Mouse (Mus musculus) kidney, embryonic 14.5 days (tissue): ENCODE results near the gene Tollip. TPM values are rescaled to one million over a fixed set of nuclear protein-coding genes. Genes with fewer than 3 reads are reported as not detected.
A peak's percentile ranks its signal among the peaks of the same experiment; 100 is the strongest.

Experiments used
- ATAC-seq: fragments of 200-750 bp; cut with Nextera tagmentation; 2 replicates; pipeline ENCODE4 v1.8.0; 2017; ENCODE audit warnings: moderate number of reproducible peaks, mild to moderate bottlenecking, moderate TSS enrichment, moderate library complexity; ENCODE audit not compliant: low FRiP score, low TSS enrichment
- H3K27ac ChIP-seq: fragments of 300-500 bp; sonication (generic); 2 replicates; pipeline ENCODE4 v1.5.1; 2014; ENCODE audit warnings: low read depth, mild to moderate bottlenecking, low read length, moderate library complexity, mixed read lengths
- H3K27me3 ChIP-seq: fragments of 300-500 bp; sonication (generic); 2 replicates; pipeline ENCODE4 v1.6.1; 2014; ENCODE audit warnings: mild to moderate bottlenecking, low read length; ENCODE audit not compliant: control insufficient read depth, insufficient read depth
- H3K36me3 ChIP-seq: fragments of 300-500 bp; sonication (generic); 2 replicates; pipeline ENCODE4 v1.6.1; 2014; ENCODE audit warnings: low read length, mixed read lengths; ENCODE audit not compliant: control insufficient read depth, insufficient read depth
- H3K4me1 ChIP-seq: fragments of 300-500 bp; sonication (generic); 2 replicates; pipeline ENCODE4 v1.6.1; 2014; ENCODE audit warnings: low read length, mixed read lengths; ENCODE audit not compliant: control insufficient read depth, insufficient read depth
- H3K4me2 ChIP-seq: fragments of 300-500 bp; sonication (generic); replicated peaks from 2 replicates; pipeline ENCODE4 v1.6.1; 2014; ENCODE audit warnings: low read depth, mild to moderate bottlenecking, low read length
- H3K4me3 ChIP-seq: fragments of 300-500 bp; sonication (generic); 2 replicates; pipeline ENCODE4 v1.5.1; 2014; ENCODE audit warnings: mild to moderate bottlenecking, low read length
- H3K9ac ChIP-seq: fragments of 300-500 bp; sonication (generic); 2 replicates; pipeline ENCODE4 v1.6.1; 2014; ENCODE audit warnings: low read depth, mild to moderate bottlenecking, low read length, moderate library complexity
- H3K9me3 ChIP-seq: fragments of 300-500 bp; sonication (generic); 2 replicates; pipeline ENCODE4 v1.6.1; 2016; ENCODE audit warnings: low read length; ENCODE audit not compliant: control insufficient read depth
- WGBS: fragments of 180-500 bp; shearing (Covaris S2); extraction: QIAGEN DNeasy Blood & Tissue Kit; methylation state at CpG from one replicate; pipeline ENCODE4 v1.1.7; 2014; 5-methylcytosine and 5-hydroxymethylcytosine counted together
- polyA plus RNA-seq: library from polyadenylated mRNA; unstranded; fragments of >200 nt; fragmentation: Nextera tagmentation; extraction: Ambion mirVana; gene quantifications from 2 replicates; pipeline ENCODE4 v1.2.1, GENCODE M21; 2014

Tollip gene
- polyA plus RNA-seq, 1 experiment from 2014 or later: 45.8 TPM

GRCm38 (mm10) chr7:141861046-141861445, 57.3 kb downstream of the Tollip start:
- ATAC-seq: no peak
- WGBS: 76% methylated on average over 4 of the region's 4 CpGs
- Histone ChIP-seq H3K27me3 (no peaks in the 10 kb centered on the region), H3K27ac (no peak overlapping the region), H3K36me3 (no peaks in the 10 kb centered on the region), H3K4me3 (no peak overlapping the region), H3K4me1 (no peaks in the 10 kb centered on the region), H3K9ac (no peak overlapping the region), H3K9me3 (no peaks in the 10 kb centered on the region), H3K4me2 (no peak overlapping the region)

- no peak for ATAC-seq
- no peak overlapping the region for H3K9ac ChIP-seq
Observed at GRCm38 (mm10) chr7:141840354-141840753, 78.0 kb downstream of the Tollip start.

GRCm38 (mm10) chr7:141838779-141839178, 79.5 kb downstream of the Tollip start, which contains the start of gene Muc5b:
Gene Muc5b (plus strand): TSS chr7:141839070.
- no peak within 1 kb of the TSS for H3K9ac ChIP-seq
- 64% methylated on average over 5 of the region's 5 CpGs for WGBS
- ATAC-seq: no peak
- no peak within 1 kb of the TSS for H3K4me2 ChIP-seq
- no peak within 1 kb of the TSS for H3K27ac ChIP-seq
- H3K4me1 ChIP-seq: no peaks in the 10 kb centered on the region
- no peak within 1 kb of the TSS for H3K4me3 ChIP-seq
- H3K27me3 ChIP-seq: no peaks in the 10 kb centered on the region
- H3K9me3 ChIP-seq: no peaks in the 10 kb centered on the region
- H3K36me3 ChIP-seq: no peaks in the 10 kb centered on the region

More at GRCm38 (mm10) chr7:141840354-141840753, 78.0 kb downstream of the Tollip start:
- H3K27me3 ChIP-seq: no peaks in the 10 kb centered on the region
- H3K4me3 ChIP-seq: no peak overlapping the region
- H3K27ac ChIP-seq: no peak overlapping the region
- H3K4me1 ChIP-seq: no peaks in the 10 kb centered on the region
- no peaks in the 10 kb centered on the region for H3K36me3 ChIP-seq
- no peak overlapping the region for H3K4me2 ChIP-seq
- no peaks in the 10 kb centered on the region for H3K9me3 ChIP-seq
- 68% methylated on average over 10 of the region's 10 CpGs for whole genome bisulfite sequencing

GRCm38 (mm10) chr7:141836423-141836822, 81.9 kb downstream of the Tollip start:
- Histone ChIP-seq H3K4me1 (no peaks in the 10 kb centered on the region), H3K9ac (no peak overlapping the region), H3K36me3 (no peaks in the 10 kb centered on the region), H3K27ac (no peak overlapping the region), H3K4me2 (no peak overlapping the region), H3K27me3 (no peaks in the 10 kb centered on the region), H3K9me3 (no peaks in the 10 kb centered on the region), H3K4me3 (no peak overlapping the region)
- 64% methylated on average over 8 of the region's 8 CpGs for WGBS
- ATAC-seq: no peak

GRCm38 (mm10) chr7:141835941-141836340, 82.4 kb downstream of the Tollip start:
- WGBS: 60% methylated on average over 7 of the region's 7 CpGs
- 0 out of 2 replicates have a peak, but pooled peaks have one; percentile 28 for ATAC-seq
- Histone ChIP-seq H3K9me3 (no peaks in the 10 kb centered on the region), H3K27ac (no peak overlapping the region), H3K4me3 (no peak overlapping the region), H3K36me3 (no peaks in the 10 kb centered on the region), H3K4me1 (no peaks in the 10 kb centered on the region), H3K4me2 (no peak overlapping the region), H3K27me3 (no peaks in the 10 kb centered on the region), H3K9ac (no peak overlapping the region)

Other genes starting within 250 kb of the Tollip start
- 0.14 and 0.61 TPM in 2 replicates for gene Muc2, start 228.2 kb downstream of the Tollip start, polyA plus RNA-seq
- not detected in 2 replicates for gene Muc5ac, start 129.5 kb downstream of the Tollip start, polyA plus RNA-seq
- gene Muc5b, start 79.4 kb downstream of the Tollip start, polyA plus RNA-seq: 0.01 TPM in 2 replicates
- 0.46 and 0.69 TPM in 2 replicates for gene Brsk2, start 31.2 kb upstream of the Tollip start, polyA plus RNA-seq
- 63.8 and 65.8 TPM in 2 replicates for gene Mob2, start 142.6 kb upstream of the Tollip start, polyA plus RNA-seq
- 1.2 and 1.3 TPM in 2 replicates for gene Dusp8, start 177.3 kb upstream of the Tollip start, polyA plus RNA-seq
- not detected in 2 replicates for gene Gm45618, start 202.2 kb upstream of the Tollip start, polyA plus RNA-seq
- gene Gm39115, start 217.5 kb upstream of the Tollip start, polyA plus RNA-seq: not detected in 2 replicates
- not detected in 2 replicates for gene Gm45337, start 226.1 kb upstream of the Tollip start, polyA plus RNA-seq
- not detected in 2 replicates for gene Gm29735, start 238.6 kb upstream of the Tollip start, polyA plus RNA-seq
- gene Gm4553, start 247.2 kb upstream of the Tollip start, polyA plus RNA-seq: not detected in 2 replicates